Mouse (Mus musculus) midbrain, embryonic 13.5 days (tissue): Measurements from ENCODE around the gene Ces1g. TPM values are rescaled to one million over a fixed set of nuclear protein-coding genes. Genes with fewer than 3 reads are reported as not detected.

Source experiments
- ATAC-seq: fragments of 200-750 bp; cut with Nextera tagmentation; 2 replicates; pipeline ENCODE4 v1.8.0; 2017; ENCODE audit warnings: mild to moderate bottlenecking, moderate TSS enrichment, moderate library complexity
- H3K27ac ChIP-seq: fragments of 300-500 bp; sonication (generic); 2 replicates; pipeline ENCODE4 v1.5.1; 2015; ENCODE audit warnings: inconsistent platforms, mild to moderate bottlenecking, moderate library complexity
- H3K27me3 ChIP-seq: fragments of 300-500 bp; sonication (generic); 2 replicates; pipeline ENCODE4 v1.6.1; 2015; ENCODE audit warnings: mild to moderate bottlenecking, inconsistent platforms
- H3K36me3 ChIP-seq: fragments of 300-500 bp; sonication (generic); 2 replicates; pipeline ENCODE4 v1.6.1; 2015; ENCODE audit warnings: mild to moderate bottlenecking, inconsistent platforms
- H3K4me1 ChIP-seq: fragments of 300-500 bp; sonication (generic); replicated peaks from 2 replicates; pipeline ENCODE4 v1.6.1; 2015; ENCODE audit warnings: inconsistent platforms
- H3K4me2 ChIP-seq: fragments of 300-500 bp; sonication (generic); replicated peaks from 2 replicates; pipeline ENCODE4 v1.6.1; 2015; ENCODE audit warnings: moderate library complexity, mild to moderate bottlenecking, inconsistent platforms
- H3K4me3 ChIP-seq: fragments of 300-500 bp; sonication (generic); replicated peaks from 2 replicates; pipeline ENCODE4 v1.5.1; 2015; ENCODE audit warnings: mild to moderate bottlenecking, inconsistent platforms
- H3K9ac ChIP-seq: fragments of 300-500 bp; sonication (generic); replicated peaks from 2 replicates; pipeline ENCODE4 v1.6.1; 2015; ENCODE audit warnings: mild to moderate bottlenecking, inconsistent platforms
- H3K9me3 ChIP-seq: fragments of 300-500 bp; sonication (generic); 2 replicates; pipeline ENCODE4 v1.6.1; 2016; ENCODE audit warnings: mild to moderate bottlenecking, inconsistent platforms
- WGBS: fragments of 180-500 bp; shearing (Covaris S2); methylation state at CpG from one replicate; pipeline ENCODE4 v1.1.7; 2015; 5-methylcytosine and 5-hydroxymethylcytosine counted together
- polyA plus RNA-seq: library from polyadenylated mRNA; unstranded; fragments of >200 nt; fragmentation: Nextera tagmentation; extraction: Ambion mirVana; gene quantifications from 2 replicates; pipeline ENCODE4 v1.2.1, GENCODE M21; 2015

The Ces1g gene
- not detected in 2 replicates for polyA plus RNA-seq

- Histone ChIP-seq H3K9me3 (no peaks in the 10 kb centered on the region), H3K4me2 (no peak within 1 kb of the TSS), H3K36me3 (no peaks in the 10 kb centered on the region), H3K27ac (no peak within 1 kb of the TSS), H3K4me3 (no peak within 1 kb of the TSS), H3K9ac (no peak within 1 kb of the TSS), H3K27me3 (no peaks in the 10 kb centered on the region), H3K4me1 (no peaks in the 10 kb centered on the region)
- 59% methylated on average over 3 of the region's 3 CpGs for WGBS
- no peak for ATAC-seq
Observed at GRCm38 (mm10) chr8:93337207-93337606, at the start of gene Ces1g. Gene Ces1g, minus strand, starts transcription at chr8:93337308.

GRCm38 (mm10) chr8:93379625-93380024 is 42.5 kb upstream of the Ces1g start, which contains the start of gene Ces1h:
Gene Ces1h, minus strand, starts transcription at chr8:93379725.
- Histone ChIP-seq H3K9ac (no peak within 1 kb of the TSS), H3K4me1 (no peaks in the 10 kb centered on the region), H3K27ac (no peak within 1 kb of the TSS), H3K27me3 (no peaks in the 10 kb centered on the region), H3K9me3 (no peaks in the 10 kb centered on the region), H3K4me2 (no peak within 1 kb of the TSS), H3K4me3 (no peak within 1 kb of the TSS), H3K36me3 (no peaks in the 10 kb centered on the region)
- no peak for ATAC-seq
- 86% methylated on average over 4 of the region's 4 CpGs for WGBS

DNA sequence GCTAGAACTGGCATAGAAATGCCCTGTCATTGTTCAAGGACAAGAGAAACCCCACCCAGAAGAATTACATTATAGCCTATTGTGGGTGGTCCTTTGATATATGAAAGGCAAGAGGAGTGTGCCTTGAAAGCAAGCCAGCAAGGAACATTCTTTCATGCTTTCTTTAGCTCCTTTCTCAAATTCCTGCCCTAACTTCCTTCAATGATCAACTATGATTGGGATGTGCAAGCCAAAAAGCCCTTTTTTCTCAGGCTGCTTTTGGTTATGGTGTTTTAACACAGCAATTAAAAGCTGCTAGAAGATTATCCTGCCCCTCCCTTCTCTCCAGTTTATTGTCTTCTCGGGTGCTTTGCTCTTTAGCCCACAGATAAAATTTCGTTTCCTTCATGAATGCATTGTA is 32.4 kb upstream of the Ces1g start:
- Histone ChIP-seq H3K4me3 (no peak overlapping the region), H3K9me3 (no peaks in the 10 kb centered on the region), H3K4me1 (no peaks in the 10 kb centered on the region), H3K36me3 (no peaks in the 10 kb centered on the region), H3K4me2 (no peak overlapping the region), H3K27ac (no peak overlapping the region), H3K27me3 (no peaks in the 10 kb centered on the region), H3K9ac (no peak overlapping the region)
- ATAC-seq, result no peak
- 11% methylated on average over 2 of the region's 2 CpGs for WGBS

- no peaks in the 10 kb centered on the region for H3K9me3 ChIP-seq
- H3K4me3 ChIP-seq, result no peak overlapping the region
- ATAC-seq, result no peak
- H3K4me1 ChIP-seq, result no peaks in the 10 kb centered on the region
- no peaks in the 10 kb centered on the region for H3K36me3 ChIP-seq
- no peak overlapping the region for H3K27ac ChIP-seq
- no peak overlapping the region for H3K4me2 ChIP-seq
- no peaks in the 10 kb centered on the region for H3K27me3 ChIP-seq
- no peak overlapping the region for H3K9ac ChIP-seq
Observed at GRCm38 (mm10) chr8:93360113-93360512, 23.0 kb upstream of the Ces1g start.

GRCm38 (mm10) chr8:93339531-93339930 is 2.4 kb upstream of the Ces1g start:
- WGBS, result 95% methylated on average over 2 of the region's 2 CpGs
- H3K4me2 ChIP-seq, result no peak overlapping the region
- no peak for ATAC-seq

GRCm38 (mm10) chr8:93332703-93333102 is 4.4 kb downstream of the Ces1g start:
- no peak for ATAC-seq
- H3K27me3 ChIP-seq, result no peaks in the 10 kb centered on the region
- no peak overlapping the region for H3K9ac ChIP-seq
- H3K36me3 ChIP-seq, result no peaks in the 10 kb centered on the region
- H3K9me3 ChIP-seq, result no peaks in the 10 kb centered on the region
- no peak overlapping the region for H3K27ac ChIP-seq
- H3K4me2 ChIP-seq, result no peak overlapping the region
- 76% methylated on average over 1 of the region's 1 CpGs for WGBS
- no peaks in the 10 kb centered on the region for H3K4me1 ChIP-seq
- H3K4me3 ChIP-seq, result no peak overlapping the region

More at GRCm38 (mm10) chr8:93339531-93339930, 2.4 kb upstream of the Ces1g start:
- Histone ChIP-seq H3K4me3 (no peak overlapping the region), H3K27me3 (no peaks in the 10 kb centered on the region), H3K9ac (no peak overlapping the region), H3K9me3 (no peaks in the 10 kb centered on the region), H3K27ac (no peak overlapping the region), H3K36me3 (no peaks in the 10 kb centered on the region), H3K4me1 (no peaks in the 10 kb centered on the region)

GRCm38 (mm10) chr8:93331151-93331550 is 6.0 kb downstream of the Ces1g start:
- 88% methylated on average over 2 of the region's 2 CpGs for WGBS
- no peak overlapping the region for H3K4me2 ChIP-seq

GRCm38 (mm10) chr8:93325123-93325522 is 12.0 kb downstream of the Ces1g start:
- Histone ChIP-seq H3K4me1 (no peaks in the 10 kb centered on the region), H3K4me3 (no peak overlapping the region), H3K9ac (no peak overlapping the region), H3K4me2 (no peak overlapping the region), H3K27ac (no peak overlapping the region), H3K27me3 (no peaks in the 10 kb centered on the region), H3K36me3 (no peaks in the 10 kb centered on the region), H3K9me3 (no peaks in the 10 kb centered on the region)
- WGBS, result 84% methylated on average over 2 of the region's 2 CpGs
- ATAC-seq, result no peak

More at GRCm38 (mm10) chr8:93331151-93331550, 6.0 kb downstream of the Ces1g start:
- no peaks in the 10 kb centered on the region for H3K9me3 ChIP-seq
- no peak overlapping the region for H3K9ac ChIP-seq
- H3K36me3 ChIP-seq, result no peaks in the 10 kb centered on the region
- H3K27me3 ChIP-seq, result no peaks in the 10 kb centered on the region
- H3K4me3 ChIP-seq, result no peak overlapping the region
- H3K4me1 ChIP-seq, result no peaks in the 10 kb centered on the region
- no peak for ATAC-seq
- no peak overlapping the region for H3K27ac ChIP-seq

- 93% methylated on average over 2 of the region's 2 CpGs for WGBS
- no peak overlapping the region for H3K27ac ChIP-seq
- H3K4me3 ChIP-seq, result no peak overlapping the region
- H3K27me3 ChIP-seq, result no peaks in the 10 kb centered on the region
- H3K36me3 ChIP-seq, result no peaks in the 10 kb centered on the region
- no peak overlapping the region for H3K9ac ChIP-seq
- no peak for ATAC-seq
- H3K4me1 ChIP-seq, result no peaks in the 10 kb centered on the region
- no peak overlapping the region for H3K4me2 ChIP-seq
- H3K9me3 ChIP-seq, result no peaks in the 10 kb centered on the region
Observed at GRCm38 (mm10) chr8:93317031-93317430, 20.1 kb downstream of the Ces1g start.

GRCm38 (mm10) chr8:93315557-93315956 is 21.6 kb downstream of the Ces1g start:
- no peak overlapping the region for H3K9ac ChIP-seq
- no peak overlapping the region for H3K27ac ChIP-seq
- H3K4me3 ChIP-seq, result no peak overlapping the region
- 83% methylated on average over 2 of the region's 2 CpGs for WGBS
- H3K36me3 ChIP-seq, result no peaks in the 10 kb centered on the region
- no peaks in the 10 kb centered on the region for H3K4me1 ChIP-seq
- no peaks in the 10 kb centered on the region for H3K27me3 ChIP-seq
- no peak overlapping the region for H3K4me2 ChIP-seq
- H3K9me3 ChIP-seq, result no peaks in the 10 kb centered on the region
- no peak for ATAC-seq

DNA sequence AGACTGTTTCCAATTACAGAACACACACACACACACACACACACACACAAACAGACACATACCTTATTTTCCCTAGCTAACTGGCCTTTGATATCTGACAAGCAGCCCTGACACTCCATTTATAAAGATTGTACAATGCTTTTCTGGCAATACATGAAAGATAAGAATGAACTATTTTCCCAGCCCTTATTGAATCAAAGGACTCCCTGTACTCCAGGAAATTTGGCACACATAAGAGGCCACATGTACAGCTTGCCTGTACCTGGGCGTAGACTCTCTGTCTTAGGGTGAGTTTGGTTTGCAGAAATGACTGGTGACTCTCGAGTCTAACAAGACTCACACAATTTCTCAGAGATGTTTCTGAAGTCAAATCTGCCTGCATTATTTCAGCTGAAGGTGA is 53.2 kb downstream of the Ces1g start:
- Histone ChIP-seq H3K36me3 (no peaks in the 10 kb centered on the region), H3K27ac (no peak overlapping the region), H3K4me2 (no peak overlapping the region), H3K9ac (no peak overlapping the region), H3K4me1 (no peaks in the 10 kb centered on the region), H3K9me3 (no peaks in the 10 kb centered on the region), H3K4me3 (no peak overlapping the region), H3K27me3 (no peaks in the 10 kb centered on the region)
- ATAC-seq, result no peak
- 91% methylated on average over 2 of the region's 2 CpGs for WGBS

GRCm38 (mm10) chr8:93282349-93282748 is 54.8 kb downstream of the Ces1g start:
- Histone ChIP-seq H3K4me2 (no peak overlapping the region), H3K36me3 (no peaks in the 10 kb centered on the region), H3K9me3 (no peaks in the 10 kb centered on the region), H3K27me3 (no peaks in the 10 kb centered on the region), H3K9ac (no peak overlapping the region), H3K4me3 (no peak overlapping the region), H3K27ac (no peak overlapping the region), H3K4me1 (no peaks in the 10 kb centered on the region)
- WGBS, result 68% methylated on average over 3 of the region's 3 CpGs
- ATAC-seq, result no peak

- Histone ChIP-seq H3K36me3 (no peaks in the 10 kb centered on the region), H3K4me1 (no peaks in the 10 kb centered on the region), H3K4me2 (no peak within 1 kb of the TSS), H3K9ac (no peak within 1 kb of the TSS), H3K9me3 (no peaks in the 10 kb centered on the region), H3K27me3 (no peaks in the 10 kb centered on the region), H3K4me3 (no peak within 1 kb of the TSS), H3K27ac (no peak within 1 kb of the TSS)
- 100% methylated on average over 1 of the region's 1 CpGs for WGBS
- ATAC-seq, result no peak
Observed at GRCm38 (mm10) chr8:93279556-93279955, 57.6 kb downstream of the Ces1g start, which contains the start of gene Ces1f. Gene Ces1f, minus strand, starts transcription at chr8:93279747.
